Mouse (Mus musculus): ENCODE measurements around the gene Ccdc28b. TPM values are rescaled to one million over a fixed set of nuclear protein-coding genes. Genes with fewer than 3 reads are reported as not detected.

Gene Ccdc28b
- polyA plus RNA-seq, 1 experiment, result 20.8 TPM

- 88% methylated on average over 6 of the region's 6 CpGs for WGBS
- H3K4me1 ChIP-seq (ENCODE audit: control insufficient read depth, insufficient read depth, low read length), result no peaks in the 10 kb centered on the region
- H3K27me3 ChIP-seq (replicated peaks; ENCODE audit: control insufficient read depth, insufficient read depth, low read length), result no peaks in the 10 kb centered on the region
- no peak overlapping the region for H3K27ac ChIP-seq (ENCODE audit: insufficient read depth, low read depth, low read length)
- TF ChIP-seq CTCF (conservative IDR thresholded peaks at IDR 0.05; ENCODE audit: insufficient read depth, insufficient read length, low read depth, low read length), result no peak
- TF ChIP-seq POLR2A (IDR thresholded peaks at IDR 0.05; ENCODE audit: low read depth, low read length), result no peak
- no peak for DNase-seq
- H3K36me3 ChIP-seq (ENCODE audit: control insufficient read depth, insufficient read depth, low read length), result no peaks in the 10 kb centered on the region
- no peak overlapping the region for H3K4me3 ChIP-seq (ENCODE audit: insufficient read depth, low read depth, low read length)
These were observed 53.7 kb downstream of the Ccdc28b start for GRCm38 (mm10) chr4:129570028-129570427.

Other genes with a start within 250 kb of the Ccdc28b start
- gene Zbtb8a, start 245.8 kb downstream of the Ccdc28b start, polyA plus RNA-seq (2012; rRNA removed), result 4.9 and 5.4 TPM in 2 replicates
- gene Zbtb8b, start 183.1 kb downstream of the Ccdc28b start, polyA plus RNA-seq (2012; rRNA removed), result 0.58 and 0.64 TPM in 2 replicates
- gene Bsdc1, start 162.4 kb downstream of the Ccdc28b start, polyA plus RNA-seq (2012; rRNA removed), result 25.3 and 28.7 TPM in 2 replicates
- gene Tssk3, start 132.9 kb downstream of the Ccdc28b start, polyA plus RNA-seq (2012; rRNA removed), result 0.10 TPM in 1 of 2 replicates, not detected in the other
- gene Fam229a, start 132.8 kb downstream of the Ccdc28b start, polyA plus RNA-seq (2012; rRNA removed), result 0.94 and 1.1 TPM in 2 replicates
- gene Marcksl1, start 110.4 kb downstream of the Ccdc28b start, polyA plus RNA-seq (2012; rRNA removed), result 20.3 and 26.5 TPM in 2 replicates
- gene Hdac1, start 81.2 kb downstream of the Ccdc28b start, polyA plus RNA-seq (2012; rRNA removed), result 35.4 and 41.6 TPM in 2 replicates
- 2.3 and 12.7 TPM in 2 replicates for gene Lck, start 50.3 kb downstream of the Ccdc28b start, polyA plus RNA-seq (2012; rRNA removed)
- 24.6 and 27.2 TPM in 2 replicates for gene Fam167b, start 45.4 kb downstream of the Ccdc28b start, polyA plus RNA-seq (2012; rRNA removed)
- 311 TPM in 2 replicates for gene Eif3i, start 23.3 kb downstream of the Ccdc28b start, polyA plus RNA-seq (2012; rRNA removed)
- gene Tmem234, start 23.3 kb downstream of the Ccdc28b start, polyA plus RNA-seq (2012; rRNA removed), result 160 and 162 TPM in 2 replicates
- 2.2 and 3.7 TPM in 2 replicates for gene Dcdc2b, start 9.7 kb downstream of the Ccdc28b start, polyA plus RNA-seq (2012; rRNA removed)
- gene Iqcc, start 4.8 kb downstream of the Ccdc28b start, polyA plus RNA-seq (2012; rRNA removed), result 66.5 and 67.4 TPM in 2 replicates
- gene Txlna, start 17.1 kb upstream of the Ccdc28b start, polyA plus RNA-seq (2012; rRNA removed), result 22.7 and 24.3 TPM in 2 replicates
- gene Kpna6, start 48.8 kb upstream of the Ccdc28b start, polyA plus RNA-seq (2012; rRNA removed), result 35.0 and 39.0 TPM in 2 replicates
- 28.5 and 34.0 TPM in 2 replicates for gene Tmem39b, start 72.9 kb upstream of the Ccdc28b start, polyA plus RNA-seq (2012; rRNA removed)
- 16.0 TPM in 2 replicates for gene Khdrbs1, start 118.4 kb upstream of the Ccdc28b start, polyA plus RNA-seq (2012; rRNA removed)
- 29.9 and 41.5 TPM in 2 replicates for gene Ptp4a2, start 187.3 kb upstream of the Ccdc28b start, polyA plus RNA-seq (2012; rRNA removed)